Mouse (Mus musculus) heart, embryonic 16.5 days (tissue): ENCODE measurements around the gene Rho. TPM values are rescaled to one million over a fixed set of nuclear protein-coding genes. Genes with fewer than 3 reads are reported as not detected.

Experiments used
- ATAC-seq: fragments of 200-750 bp; cut with Nextera tagmentation; replicated peaks from 2 replicates; pipeline ENCODE4 v1.8.0; 2017; ENCODE audit warnings: moderate number of reproducible peaks; ENCODE audit not compliant: insufficient read depth, low FRiP score; ENCODE audit errors: extremely low read depth
- H3K27ac ChIP-seq: fragments of 300-500 bp; sonication (generic); 2 replicates; pipeline ENCODE4 v1.5.1; 2014; ENCODE audit warnings: mild to moderate bottlenecking, low read length, control low read depth, moderate library complexity
- H3K27me3 ChIP-seq: fragments of 300-500 bp; sonication (generic); 2 replicates; pipeline ENCODE4 v1.6.1; 2014; ENCODE audit warnings: low read length, mixed read lengths; ENCODE audit not compliant: control insufficient read depth, insufficient read depth
- H3K36me3 ChIP-seq: fragments of 300-500 bp; sonication (generic); 2 replicates; pipeline ENCODE4 v1.6.1; 2014; ENCODE audit not compliant: control insufficient read depth, insufficient read depth
- H3K4me1 ChIP-seq: fragments of 300-500 bp; sonication (generic); 2 replicates; pipeline ENCODE4 v1.6.1; 2014; ENCODE audit warnings: low read length, mixed read lengths; ENCODE audit not compliant: control insufficient read depth, insufficient read depth
- H3K4me2 ChIP-seq: fragments of 300-500 bp; sonication (generic); 2 replicates; pipeline ENCODE4 v1.6.1; 2014; ENCODE audit warnings: low read depth, mild to moderate bottlenecking, control low read depth, low read length
- H3K4me3 ChIP-seq: fragments of 300-500 bp; sonication (generic); 2 replicates; pipeline ENCODE4 v1.5.1; 2014; ENCODE audit warnings: mild to moderate bottlenecking, control low read depth, low read length
- H3K9ac ChIP-seq: fragments of 300-500 bp; sonication (generic); 2 replicates; pipeline ENCODE4 v1.6.1; 2014; ENCODE audit warnings: low read length, control low read depth
- H3K9me3 ChIP-seq: fragments of 300-500 bp; sonication (generic); replicated peaks from 2 replicates; pipeline ENCODE4 v1.6.1; 2016; ENCODE audit warnings: low read length; ENCODE audit not compliant: control insufficient read depth
- WGBS: fragments of 180-500 bp; shearing (Covaris S2); extraction: QIAGEN DNeasy Blood & Tissue Kit; methylation state at CpG from one replicate; pipeline ENCODE4 v1.1.7; 2014; 5-methylcytosine and 5-hydroxymethylcytosine counted together
- polyA plus RNA-seq: library from polyadenylated mRNA; unstranded; fragments of >200 nt; fragmentation: Nextera tagmentation; extraction: Ambion mirVana; gene quantifications from 2 replicates; pipeline ENCODE4 v1.2.1, GENCODE M21; 2015

The Rho gene
- polyA plus RNA-seq, 1 experiment from 2014 or later, result not detected

DNA sequence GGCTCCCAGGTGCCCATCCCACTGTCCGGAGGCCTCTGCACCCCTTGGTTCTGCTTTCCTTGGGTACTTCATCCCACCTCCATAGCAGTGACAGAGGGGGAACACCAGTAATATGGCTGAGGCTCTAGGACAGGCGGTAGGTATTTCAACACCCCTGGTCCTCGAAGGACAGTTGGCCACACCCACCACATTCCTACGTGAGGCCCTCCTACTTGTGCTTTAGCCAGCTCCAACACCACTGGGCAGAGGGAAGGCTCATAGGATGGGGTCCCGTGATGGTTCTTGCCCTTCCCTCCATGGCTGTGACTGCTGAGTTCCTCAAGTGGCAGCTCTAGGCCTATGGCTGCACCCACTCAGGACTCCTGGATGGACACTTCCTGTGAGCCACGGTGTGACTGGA is 6.7 kb upstream of the Rho start:
- peak; percentile 68 for ATAC-seq
- no peak overlapping the region for H3K9ac ChIP-seq
- H3K27ac ChIP-seq, result no peak overlapping the region

DNA sequence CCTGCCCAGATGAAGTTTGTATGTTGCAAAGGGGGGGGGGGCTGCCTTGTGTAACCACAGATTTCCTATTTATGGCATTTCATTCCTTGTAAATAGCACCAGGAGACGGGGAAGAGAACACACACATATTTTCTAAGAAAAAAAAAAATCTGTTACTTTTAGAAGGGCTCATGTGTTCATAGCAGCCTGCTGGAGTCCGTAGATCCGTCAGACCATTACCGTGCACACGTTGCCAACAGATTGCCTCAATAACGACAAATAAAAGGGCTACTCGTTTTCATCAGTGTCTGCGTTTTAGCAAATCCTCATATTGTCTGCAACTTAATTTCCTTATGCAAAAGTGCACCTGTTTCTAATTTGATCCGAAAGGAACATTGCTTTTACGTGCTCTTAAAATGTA is 5.1 kb upstream of the Rho start:
- WGBS, result 88% methylated on average over 10 of the region's 10 CpGs
- Histone ChIP-seq H3K4me2 (no peak overlapping the region), H3K27me3 (no peaks in the 10 kb centered on the region), H3K4me1 (peaks cover 19% of the 10 kb centered on the region), H3K36me3 (no peaks in the 10 kb centered on the region), H3K4me3 (no peak overlapping the region), H3K9ac (no peak overlapping the region), H3K9me3 (no peaks in the 10 kb centered on the region), H3K27ac (no peak overlapping the region)
- ATAC-seq, result no peak

More for the DNA sequence above, 6.7 kb upstream of the Rho start:
- 37% methylated on average over 6 of the region's 6 CpGs for WGBS
- Histone ChIP-seq H3K4me3 (no peak overlapping the region), H3K27me3 (no peaks in the 10 kb centered on the region), H3K36me3 (no peaks in the 10 kb centered on the region), H3K9me3 (no peaks in the 10 kb centered on the region), H3K4me2 (no peak overlapping the region), H3K4me1 (peaks cover 22% of the 10 kb centered on the region)

DNA sequence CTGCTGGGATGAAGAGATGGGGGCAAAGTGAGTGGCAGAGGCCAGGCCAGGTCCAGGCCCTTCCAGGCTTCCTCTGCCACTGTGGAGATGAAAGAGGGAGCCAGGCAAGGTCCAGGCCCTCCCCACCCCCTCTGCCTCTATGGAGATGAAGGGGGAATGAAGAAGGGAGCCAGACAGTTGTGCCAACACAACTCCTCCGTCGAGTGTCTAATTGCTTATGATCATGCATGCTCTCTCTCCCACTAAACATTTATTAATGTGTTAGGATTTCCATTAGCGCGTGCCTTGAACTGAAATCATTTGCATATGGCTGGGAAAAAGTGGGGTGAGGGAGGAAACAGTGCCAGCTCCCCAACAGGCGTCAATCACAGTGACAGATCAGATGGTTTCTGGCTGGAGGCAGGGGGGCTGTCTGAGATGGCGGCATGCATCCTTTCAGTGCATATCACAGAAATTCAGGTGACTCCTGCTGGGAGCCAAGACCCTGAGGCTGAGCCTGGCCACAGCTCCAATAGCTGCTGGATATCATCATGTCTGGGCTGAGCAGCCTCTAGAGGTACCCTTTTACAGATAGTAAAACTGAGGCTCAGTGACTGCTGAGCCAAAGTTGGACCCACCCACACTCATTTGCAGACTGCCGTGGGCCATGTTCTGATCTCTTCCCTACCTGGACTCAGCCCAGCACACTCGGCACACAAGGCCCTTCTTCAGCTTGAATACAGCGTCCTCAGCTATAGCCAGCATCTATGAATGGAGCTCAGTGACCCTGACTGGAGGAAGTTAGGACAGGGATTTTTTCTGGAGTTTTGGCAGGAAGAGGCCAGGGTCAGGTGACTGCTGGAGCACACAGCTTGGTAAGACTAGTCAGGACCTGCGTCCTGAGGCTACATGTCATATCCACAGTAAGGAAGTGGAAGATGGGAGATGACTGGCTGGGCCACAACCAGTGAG is 4.0 kb upstream of the Rho start:
- Histone ChIP-seq H3K4me3 (no peak overlapping the region), H3K36me3 (no peaks in the 10 kb centered on the region), H3K27ac (no peak overlapping the region), H3K4me2 (no peak overlapping the region), H3K9me3 (no peaks in the 10 kb centered on the region), H3K4me1 (peaks cover 19% of the 10 kb centered on the region), H3K9ac (no peak overlapping the region), H3K27me3 (no peaks in the 10 kb centered on the region)
- ATAC-seq, result no peak
- 78% methylated on average over 10 of the region's 10 CpGs for WGBS

DNA sequence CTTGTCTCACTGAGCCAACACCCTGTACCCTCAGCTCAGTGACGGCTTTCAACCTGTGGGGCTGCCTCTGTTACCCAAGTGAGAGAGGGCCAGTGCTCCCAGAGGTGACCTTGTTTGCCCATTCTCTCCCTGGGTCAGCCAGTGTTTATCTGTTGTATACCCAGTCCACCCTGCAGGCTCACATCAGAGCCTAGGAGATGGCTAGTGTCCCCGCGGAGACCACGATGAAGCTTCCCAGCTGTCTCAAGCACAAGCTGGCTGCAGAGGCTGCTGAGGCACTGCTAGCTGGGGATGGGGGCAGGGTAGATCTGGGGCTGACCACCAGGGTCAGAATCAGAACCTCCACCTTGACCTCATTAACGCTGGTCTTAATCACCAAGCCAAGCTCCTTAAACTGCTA is 1.5 kb upstream of the Rho start:
- H3K27ac ChIP-seq, result no peak overlapping the region
- peaks cover 8% of the 10 kb centered on the region for H3K4me1 ChIP-seq
- ATAC-seq, result no peak
- no peak overlapping the region for H3K9ac ChIP-seq
- no peaks in the 10 kb centered on the region for H3K9me3 ChIP-seq
- no peak overlapping the region for H3K4me3 ChIP-seq
- H3K4me2 ChIP-seq, result no peak overlapping the region
- H3K36me3 ChIP-seq, result no peaks in the 10 kb centered on the region
- H3K27me3 ChIP-seq, result no peaks in the 10 kb centered on the region
- WGBS, result 42% methylated on average over 5 of the region's 5 CpGs

DNA sequence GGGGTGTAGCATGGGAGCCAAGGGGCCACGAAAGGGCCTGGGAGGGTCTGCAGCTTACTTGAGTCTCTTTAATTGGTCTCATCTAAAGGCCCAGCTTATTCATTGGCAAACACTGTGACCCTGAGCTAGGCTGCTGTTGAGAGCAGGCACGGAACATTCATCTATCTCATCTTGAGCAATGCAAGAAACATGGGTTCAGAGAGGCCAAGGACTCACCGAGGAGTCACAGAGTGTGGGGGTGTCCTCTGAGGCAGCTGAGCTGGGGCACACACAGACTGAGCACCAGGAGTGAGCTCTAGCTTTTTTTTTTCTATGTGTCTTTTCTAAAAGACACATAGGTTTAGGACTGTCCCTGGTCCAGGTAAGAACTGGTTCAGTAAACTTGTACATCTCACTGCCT is 843 bp downstream of the Rho start:
- no peaks in the 10 kb centered on the region for H3K27me3 ChIP-seq
- 82% methylated on average over 3 of the region's 3 CpGs for WGBS
- H3K9me3 ChIP-seq, result no peaks in the 10 kb centered on the region
- peaks cover 7% of the 10 kb centered on the region for H3K4me1 ChIP-seq
- no peaks in the 10 kb centered on the region for H3K36me3 ChIP-seq
- no peak overlapping the region for H3K9ac ChIP-seq
- H3K4me2 ChIP-seq, result no peak overlapping the region
- ATAC-seq, result no peak
- H3K27ac ChIP-seq, result no peak overlapping the region
- H3K4me3 ChIP-seq, result no peak overlapping the region

DNA sequence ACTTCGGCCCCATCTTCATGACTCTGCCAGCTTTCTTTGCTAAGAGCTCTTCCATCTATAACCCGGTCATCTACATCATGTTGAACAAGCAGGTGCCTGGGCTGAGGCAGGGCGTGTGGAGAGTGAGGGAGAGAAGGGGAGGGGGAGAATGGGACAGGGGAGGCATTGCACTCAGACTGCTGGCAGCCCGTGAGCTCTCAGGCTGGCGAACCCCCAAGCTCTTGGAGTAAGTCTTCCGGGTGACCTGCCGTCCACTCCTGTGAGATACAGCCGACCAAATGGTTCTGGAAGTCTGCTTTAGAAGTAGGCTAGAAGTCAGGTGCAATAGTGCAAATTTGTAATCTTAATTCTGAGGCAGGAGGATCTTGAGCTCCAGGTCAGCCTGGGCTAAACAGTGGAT is 4.0 kb downstream of the Rho start:
- H3K4me1 ChIP-seq, result no peaks in the 10 kb centered on the region; the same call in 1 of the 2 replicates
- peaks cover 7% of the 10 kb centered on the region for H3K9me3 ChIP-seq
- 78% methylated on average over 8 of the region's 8 CpGs for WGBS
- H3K27ac ChIP-seq, result no peak overlapping the region
- no peak for ATAC-seq
- H3K36me3 ChIP-seq, result no peaks in the 10 kb centered on the region
- H3K27me3 ChIP-seq, result no peaks in the 10 kb centered on the region
- no peak overlapping the region for H3K9ac ChIP-seq
- H3K4me3 ChIP-seq, result no peak overlapping the region
- H3K4me2 ChIP-seq, result no peak overlapping the region

DNA sequence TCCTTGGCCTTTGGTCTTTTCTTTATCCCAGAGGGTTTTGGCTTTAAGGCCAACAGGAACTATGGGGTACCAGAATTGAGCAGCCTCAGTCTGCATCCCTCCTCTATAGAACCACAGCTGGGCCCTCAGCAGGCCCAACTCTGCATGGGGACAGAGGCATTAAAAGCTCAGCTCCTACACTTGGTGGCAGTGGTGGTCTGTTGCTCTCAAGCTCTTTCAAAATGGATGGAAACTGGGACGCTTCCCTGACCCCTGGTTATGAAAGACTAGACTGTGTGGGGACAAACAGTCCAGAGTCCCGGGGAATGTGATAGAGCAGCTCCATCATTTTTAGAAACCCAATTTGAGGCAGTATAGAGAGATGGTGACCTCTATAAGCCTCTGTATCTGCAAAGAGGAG is 6.5 kb downstream of the Rho start:
- WGBS, result 90% methylated on average over 2 of the region's 2 CpGs
- ATAC-seq, result no peak
- H3K27me3 ChIP-seq, result no peaks in the 10 kb centered on the region
- H3K9ac ChIP-seq, result no peak overlapping the region
- no peak overlapping the region for H3K27ac ChIP-seq
- peaks cover 7% of the 10 kb centered on the region for H3K9me3 ChIP-seq
- H3K4me2 ChIP-seq, result no peak overlapping the region
- peaks cover 7% of the 10 kb centered on the region for H3K4me1 ChIP-seq
- H3K4me3 ChIP-seq, result no peak overlapping the region
- no peaks in the 10 kb centered on the region for H3K36me3 ChIP-seq

DNA sequence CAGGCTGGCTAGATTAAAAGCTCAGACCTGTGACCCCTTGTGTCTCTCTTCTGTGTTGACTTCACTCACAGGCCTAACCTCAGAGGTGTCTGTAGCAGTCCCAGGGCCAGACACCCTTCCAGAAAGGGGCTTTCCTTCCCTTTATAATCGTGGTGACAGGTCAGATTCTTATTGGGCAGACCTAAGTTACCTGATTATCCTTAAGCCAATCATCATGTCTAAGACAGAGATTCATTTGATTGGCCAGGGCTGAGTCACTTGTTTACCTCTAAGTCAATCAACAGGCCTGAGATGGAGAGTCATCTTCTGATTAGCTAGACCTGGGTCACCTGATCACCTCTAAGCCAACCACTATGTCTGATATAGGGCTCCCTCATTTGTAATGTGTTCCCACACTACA is 7.2 kb downstream of the Rho start:
- 65% methylated on average over 1 of the region's 1 CpGs for WGBS

DNA sequence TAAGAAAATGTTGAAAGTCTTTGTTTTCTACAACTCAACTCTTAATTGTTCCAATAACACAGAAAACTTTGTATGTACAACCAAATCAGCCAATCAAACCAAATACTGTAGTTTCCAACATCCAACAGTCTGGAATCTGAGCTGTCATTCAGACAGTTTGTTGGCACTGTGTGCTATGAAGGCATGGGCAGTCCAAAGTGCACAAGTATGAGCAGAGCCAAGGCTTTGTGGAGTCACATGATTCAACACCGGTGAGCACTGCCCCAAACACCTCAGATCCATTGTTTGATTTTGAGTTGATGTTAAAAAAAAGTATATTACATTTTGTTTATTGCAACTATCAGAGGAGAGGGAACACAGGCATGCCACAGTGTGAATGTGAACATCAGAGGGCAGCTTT is 9.1 kb downstream of the Rho start:
- H3K4me1 ChIP-seq, result peaks cover 12% of the 10 kb centered on the region
- no peak overlapping the region for H3K9ac ChIP-seq
- no peaks in the 10 kb centered on the region for H3K27me3 ChIP-seq
- H3K9me3 ChIP-seq, result peaks cover 7% of the 10 kb centered on the region
- H3K4me2 ChIP-seq, result no peak overlapping the region
- ATAC-seq, result no peak
- 58% methylated on average over 1 of the region's 1 CpGs for WGBS
- no peak overlapping the region for H3K4me3 ChIP-seq
- no peaks in the 10 kb centered on the region for H3K36me3 ChIP-seq
- no peak overlapping the region for H3K27ac ChIP-seq

More for the DNA sequence above, 7.2 kb downstream of the Rho start:
- Histone ChIP-seq H3K27ac (no peak overlapping the region), H3K4me2 (no peak overlapping the region), H3K4me1 (peaks cover 12% of the 10 kb centered on the region), H3K27me3 (no peaks in the 10 kb centered on the region), H3K36me3 (no peaks in the 10 kb centered on the region), H3K4me3 (no peak overlapping the region), H3K9me3 (peaks cover 7% of the 10 kb centered on the region), H3K9ac (no peak overlapping the region)
- no peak for ATAC-seq
